Mouse (Mus musculus) monocyte, adult 2 months (primary cell): ENCODE measurements around the gene Osm.
A peak's percentile ranks its signal among the peaks of the same experiment; 100 is the strongest.

ENCODE experiments used
- DNase-seq, 2 experiments: peaks; one replicate each; pipeline ENCODE4 v3.0.0; 2022; ENCODE audit warnings: low spot score in 2 of 2, low read depth in 1 of 2

Osm gene

GRCm38 (mm10) chr11:4235665-4236545 is at the start of gene Osm:
Gene Osm (plus strand): TSS chr11:4236420.
- DNase-seq, result peak in 1 of 2 experiments; percentile 63

- DNase-seq, result peak; percentile 92 to 94
Observed at GRCm38 (mm10) chr11:4186486-4187317, 49.5 kb upstream of the Osm start, which contains the start of gene Tbc1d10a. Gene Tbc1d10a (plus strand): TSS chr11:4186789.

- no peak for DNase-seq
Observed at GRCm38 (mm10) chr11:4187318-4187700, 48.9 kb upstream of the Osm start.

GRCm38 (mm10) chr11:4189182-4189581 is 47.0 kb upstream of the Osm start:
- no peak for DNase-seq

GRCm38 (mm10) chr11:4190677-4191076 is 45.5 kb upstream of the Osm start:
- DNase-seq, result no peak

DNA sequence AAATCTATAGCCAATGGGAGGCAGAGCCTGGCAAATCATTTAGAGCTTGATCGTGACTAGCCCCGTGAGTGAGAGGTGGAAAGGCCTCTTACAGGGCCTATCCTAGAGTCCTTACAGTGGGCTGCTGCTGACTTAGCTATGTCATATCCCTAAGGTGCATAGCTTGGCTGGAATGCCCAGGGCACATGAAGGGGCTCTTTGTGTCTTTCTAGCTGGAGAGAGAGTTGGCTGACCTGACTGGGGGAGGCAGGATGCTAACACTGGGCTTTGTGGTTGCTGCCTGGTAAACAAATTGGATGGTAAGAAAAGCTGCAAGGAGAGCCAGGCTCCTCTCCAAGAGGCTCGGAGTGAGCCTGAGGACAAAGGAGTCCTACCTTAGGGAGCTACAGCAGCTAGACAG is 43.5 kb upstream of the Osm start:
- DNase-seq, result no peak

DNA sequence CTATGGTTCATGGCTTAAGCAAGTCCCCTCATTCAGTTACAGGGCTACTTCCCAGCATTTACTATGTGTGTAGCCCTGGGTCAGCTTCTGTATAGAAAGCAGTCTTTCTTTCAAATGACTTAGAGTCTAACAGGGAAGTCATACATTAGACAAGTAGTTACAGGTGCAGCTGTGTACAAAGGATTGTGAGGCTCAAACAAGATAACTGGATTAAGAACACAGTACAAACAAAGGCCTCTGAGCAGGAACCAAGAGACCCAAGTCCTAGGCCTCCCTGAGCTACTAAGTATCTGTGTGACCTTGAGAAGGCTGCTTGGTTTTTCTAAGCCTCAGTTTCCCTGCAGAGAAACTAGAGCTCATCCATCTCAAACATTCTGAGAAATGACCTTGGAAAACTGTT is 42.8 kb upstream of the Osm start:
- no peak for DNase-seq

DNA sequence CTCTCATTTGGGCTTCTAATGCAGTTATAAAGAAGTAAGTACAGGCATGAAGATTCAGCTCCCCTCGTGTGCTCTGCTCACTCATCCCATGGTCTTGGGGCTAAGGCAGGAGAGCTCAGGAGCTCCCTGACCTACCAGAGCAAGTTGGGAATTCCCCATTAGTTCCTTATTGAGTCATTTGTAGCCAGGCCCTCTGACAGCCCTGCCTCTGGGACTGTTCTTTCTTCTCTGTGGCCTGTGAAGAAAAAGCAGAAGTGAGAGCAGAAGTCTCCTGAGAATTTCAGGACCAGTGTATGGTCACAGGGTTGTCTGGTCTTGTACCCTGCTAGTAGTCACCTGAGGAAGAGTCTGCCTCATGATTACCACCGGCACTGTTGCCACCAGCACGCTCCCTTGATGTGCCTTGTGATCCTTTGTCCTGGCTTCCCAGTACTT is 40.6 kb upstream of the Osm start:
- DNase-seq, result peak; percentile 59 to 66

DNA sequence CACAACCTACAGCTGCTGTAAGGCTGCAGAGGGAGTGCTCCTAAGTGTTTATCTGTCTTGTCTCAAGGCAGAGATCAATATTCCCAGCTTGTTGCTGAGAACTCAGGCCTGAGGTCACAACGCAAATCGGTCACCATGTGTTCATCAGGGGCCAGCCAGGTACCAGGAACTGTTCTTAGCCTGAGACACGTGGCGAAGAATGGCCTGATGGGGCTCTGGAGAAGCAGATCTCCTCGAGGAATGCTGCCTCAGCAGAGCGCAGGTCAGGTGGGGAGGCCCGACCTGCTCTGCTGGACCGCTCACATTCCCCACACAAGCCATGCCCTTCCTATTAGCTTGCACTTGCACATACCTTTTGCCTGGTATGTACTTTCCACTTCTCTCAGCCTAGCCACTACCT is 39.6 kb upstream of the Osm start:
- DNase-seq, result no peak

DNA sequence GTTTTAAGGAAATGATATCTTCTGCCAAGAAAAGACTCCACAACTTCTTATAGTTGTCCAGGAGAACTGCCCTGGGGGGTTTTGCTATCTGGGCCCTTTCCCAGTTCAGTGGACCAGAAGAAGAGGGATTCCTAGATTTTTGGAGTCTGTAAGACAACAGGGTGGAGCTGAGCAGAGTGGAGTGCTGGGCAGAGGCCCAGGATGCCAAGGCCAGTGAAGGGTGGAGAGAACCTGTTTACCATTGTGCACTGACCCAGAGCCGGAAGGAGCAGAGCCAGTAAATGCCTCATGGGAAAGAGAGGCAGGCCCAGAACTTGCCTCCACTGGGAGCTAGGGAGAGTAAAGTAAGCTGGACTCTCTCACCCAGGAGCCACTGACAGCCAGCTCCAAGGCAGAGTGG is 38.5 kb upstream of the Osm start:
- DNase-seq, result no peak

DNA sequence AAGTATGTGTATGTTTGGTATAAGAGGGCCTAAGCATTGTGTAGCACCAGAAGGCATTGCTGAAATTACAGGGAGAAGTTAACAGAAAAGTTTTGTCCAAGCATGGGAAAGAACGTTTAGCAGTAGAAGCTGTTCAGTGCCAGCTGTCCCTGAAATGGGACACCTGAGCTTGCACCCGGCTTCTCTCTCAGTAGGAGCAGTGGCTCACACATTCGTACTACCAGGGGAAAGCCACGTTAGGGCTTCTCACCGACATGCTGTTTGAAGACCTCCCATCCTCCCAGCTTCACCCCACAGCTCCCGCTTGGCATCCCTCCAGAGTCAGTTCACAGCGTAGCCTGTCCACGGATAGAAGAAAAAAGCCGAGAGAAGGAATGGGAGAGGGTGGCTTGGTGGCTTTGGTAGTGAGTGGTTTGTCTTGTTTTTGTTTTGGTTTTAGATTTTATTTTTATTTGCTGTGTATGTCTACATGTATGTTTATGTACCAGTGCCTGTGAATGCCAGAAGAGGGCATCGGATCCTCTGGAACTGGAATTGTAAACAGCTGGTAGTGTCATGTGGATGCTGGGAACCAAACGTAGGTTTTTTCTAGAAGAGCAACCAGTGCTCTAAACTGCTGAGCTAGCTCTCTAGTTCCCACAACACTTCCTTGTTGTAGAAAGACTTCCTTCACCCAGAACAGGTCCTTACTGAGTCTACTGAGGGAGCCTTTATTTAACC is 34.1 kb upstream of the Osm start:
- no peak for DNase-seq

GRCm38 (mm10) chr11:4202995-4203704 is 33.1 kb upstream of the Osm start:
- DNase-seq, result no peak

- no peak for DNase-seq
Observed at GRCm38 (mm10) chr11:4203705-4204074, 32.5 kb upstream of the Osm start.

DNA sequence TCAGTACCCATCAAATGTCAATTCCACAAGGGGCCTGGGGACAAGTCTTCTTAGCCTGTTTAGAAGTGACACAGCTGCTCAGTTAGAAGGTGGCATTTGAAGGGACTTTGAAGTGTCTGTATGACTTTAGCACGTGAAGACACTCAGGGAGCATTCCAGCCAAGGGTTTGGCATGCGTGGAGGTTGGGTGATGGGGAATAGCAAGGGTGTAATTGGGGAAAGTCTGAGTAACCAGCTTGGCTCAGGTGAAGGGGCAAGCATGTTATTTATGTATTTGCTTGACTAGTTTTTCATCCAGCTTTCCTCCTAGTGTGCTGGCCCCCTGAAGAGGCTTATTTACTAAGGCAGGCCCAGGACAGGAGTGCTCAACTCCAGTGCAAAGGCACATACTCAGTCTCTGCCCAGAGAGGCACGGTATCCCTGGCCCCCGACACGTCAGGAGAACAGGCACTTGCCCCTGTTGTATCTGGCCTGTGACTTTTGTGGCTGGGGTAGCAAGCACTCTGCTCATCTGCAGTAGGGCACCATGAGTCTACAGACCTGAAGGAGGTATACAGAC is 31.0 kb upstream of the Osm start:
- no peak for DNase-seq

- DNase-seq, result no peak
Observed at GRCm38 (mm10) chr11:4205951-4206350, 30.3 kb upstream of the Osm start.

DNA sequence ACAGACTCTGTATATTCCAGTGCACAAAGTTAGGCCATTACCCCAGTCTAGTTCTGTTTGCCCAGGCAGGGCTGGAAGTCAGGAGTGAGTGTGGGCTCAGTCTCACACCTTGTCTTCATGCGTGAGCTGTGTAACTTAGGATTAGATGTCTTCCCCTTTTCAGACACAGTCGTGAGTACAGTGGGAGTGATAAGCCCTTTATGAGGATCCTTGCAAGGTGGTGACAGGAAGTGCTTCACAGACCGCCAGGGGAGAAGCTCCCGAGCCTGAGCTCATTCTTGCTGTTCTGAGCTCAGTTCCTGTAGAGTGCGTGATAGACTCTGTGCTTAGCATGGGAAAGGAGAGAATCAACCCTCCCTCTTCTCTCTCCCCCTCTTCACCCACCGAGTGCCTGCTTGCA is 29.7 kb upstream of the Osm start:
- DNase-seq, result no peak

GRCm38 (mm10) chr11:4207655-4208054 is 28.6 kb upstream of the Osm start:
- no peak for DNase-seq

DNA sequence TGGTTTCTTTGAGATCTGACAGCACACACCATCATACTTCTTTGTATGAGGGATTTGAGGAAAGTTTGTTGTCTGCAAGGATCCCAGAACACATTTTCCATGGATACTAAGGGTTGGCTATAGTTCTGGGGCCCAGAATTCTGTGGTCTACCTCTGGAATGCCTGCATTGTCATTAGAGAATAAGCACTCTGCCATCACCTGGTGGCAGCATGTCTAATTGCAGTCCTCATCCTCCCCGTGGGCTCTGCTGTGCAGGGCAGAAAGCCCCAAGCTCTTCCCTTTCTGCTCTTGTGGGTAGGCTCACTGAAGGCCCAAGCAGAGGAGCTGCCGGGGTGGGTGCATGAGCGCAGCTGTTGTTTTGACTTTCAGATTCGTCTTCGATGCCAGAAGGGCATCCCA is 26.7 kb upstream of the Osm start:
- DNase-seq, result no peak

- no peak for DNase-seq
Observed at GRCm38 (mm10) chr11:4210786-4211185, 25.4 kb upstream of the Osm start.

GRCm38 (mm10) chr11:4213107-4213506 is 23.1 kb upstream of the Osm start:
- no peak for DNase-seq

GRCm38 (mm10) chr11:4214572-4214971 is 21.6 kb upstream of the Osm start:
- DNase-seq, result no peak
